Mouse (Mus musculus) lung, adult 2 months (tissue): ENCODE measurements at regions not wholly inside any gene's neighbourhood (a gene's known extent, or its start where the extent isn't known, plus 50 kb on each side); places are given as distances from the start of the nearest gene placed in this dataset.

Source experiments
- DNase-seq: peaks from one replicate; pipeline ENCODE4 v3.0.0; 2022
- H3K4me1 ChIP-seq: fragments of 200-500 bp; 2 replicates; pipeline ENCODE4 v1.6.1; 2011; ENCODE audit warnings: low read length; ENCODE audit not compliant: control insufficient read depth, insufficient read depth
- H3K4me3 ChIP-seq: fragments of 200-500 bp; replicated peaks from 2 replicates; pipeline ENCODE3; 2011; ENCODE audit warnings: low read depth, mild to moderate bottlenecking, control low read depth, low read length; ENCODE audit errors: extremely low read depth
- CTCF ChIP-seq: fragments of 200-500 bp; IDR thresholded peaks from 2 replicates; pipeline ENCODE4 v1.5.1; 2011; ENCODE audit warnings: mild to moderate bottlenecking, low read length, control low read depth; ENCODE audit not compliant: insufficient read depth
- POLR2A ChIP-seq: fragments of 200-500 bp; IDR thresholded peaks from 2 replicates; pipeline ENCODE4 v1.6.1; 2011; ENCODE audit warnings: low read depth, mild to moderate bottlenecking, control low read depth, low read length, borderline replicate concordance; ENCODE audit errors: extremely low read depth
- WGBS: fragments of 180-500 bp; shearing (Covaris S2); methylation state at CpG from one replicate; pipeline ENCODE4 v1.1.7; 2018; 5-methylcytosine and 5-hydroxymethylcytosine counted together

- 68% methylated on average over 3 of the region's 3 CpGs for WGBS
- H3K4me1 ChIP-seq, result no peaks in the 10 kb centered on the region
- H3K4me3 ChIP-seq, result no peak overlapping the region
- no peak for TF ChIP-seq POLR2A
- TF ChIP-seq CTCF, result no peak
- DNase-seq, result no peak
These were observed 88.7 kb upstream of the Smim23 start for GRCm38 (mm10) chr11:32913071-32913470.

GRCm38 (mm10) chr11:32911791-32912190 lies 87.4 kb upstream of the Smim23 start:
- Histone ChIP-seq H3K4me1 (no peaks in the 10 kb centered on the region; the same call in 1 of the 2 replicates), H3K4me3 (no peak overlapping the region)
- TF ChIP-seq CTCF (no peak), POLR2A (no peak)
- no peak for DNase-seq
- WGBS, result 77% methylated on average over 4 of the region's 4 CpGs

DNA sequence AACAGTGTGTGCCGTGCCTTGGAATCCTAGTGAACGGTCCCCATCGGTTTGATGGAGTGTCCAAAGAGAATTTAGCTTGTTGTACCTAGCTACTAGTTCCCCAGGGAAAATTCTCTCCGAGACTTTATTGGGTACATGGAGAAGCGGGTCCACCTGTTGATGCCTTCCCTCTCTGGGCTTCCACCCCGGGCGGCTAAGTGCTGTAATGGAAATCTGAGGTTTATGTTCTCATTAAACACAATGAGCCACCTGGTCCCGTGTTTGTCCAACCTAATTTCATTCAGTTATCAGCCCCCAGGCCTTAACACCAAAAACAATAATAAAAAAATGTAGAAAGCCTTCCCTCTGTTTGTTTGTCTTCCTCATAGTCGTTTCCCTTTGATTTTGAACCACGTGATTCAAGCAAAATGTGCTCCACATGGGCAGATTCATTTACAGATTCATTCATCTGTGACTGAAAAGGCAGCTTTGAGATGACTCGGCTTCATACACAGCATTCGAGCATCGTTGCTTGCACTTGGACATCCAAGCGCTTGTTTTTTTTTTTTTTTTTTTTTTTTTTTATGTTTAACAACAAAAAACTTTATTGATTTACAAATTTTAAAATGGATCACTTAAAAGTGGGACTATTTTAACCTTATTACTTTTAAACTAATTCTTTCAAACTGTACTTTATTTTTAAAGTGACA lies 84.5 kb upstream of the Smim23 start:
- no peak for TF ChIP-seq CTCF
- WGBS, result 77% methylated on average over 14 of the region's 14 CpGs
- no peak overlapping the region for H3K4me3 ChIP-seq
- DNase-seq, result no peak
- no peaks in the 10 kb centered on the region; the same call in 1 of the 2 replicates for H3K4me1 ChIP-seq

GRCm38 (mm10) chr11:32907520-32908233 lies 83.3 kb upstream of the Smim23 start:
- no peak for DNase-seq
- Histone ChIP-seq H3K4me3 (no peak overlapping the region), H3K4me1 (no peaks in the 10 kb centered on the region; the same call in 1 of the 2 replicates)
- 23% methylated on average over 10 of the region's 10 CpGs for WGBS
- TF ChIP-seq POLR2A, result no peak
- no peak for TF ChIP-seq CTCF

- TF ChIP-seq POLR2A (no peak), CTCF (no peak)
- DNase-seq, result no peak
These were observed 79.6 kb upstream of the Smim23 start for GRCm38 (mm10) chr11:32903970-32904369.

GRCm38 (mm10) chr11:32903389-32903788 lies 79.0 kb upstream of the Smim23 start:
- no peak for DNase-seq
- no peak overlapping the region for H3K4me3 ChIP-seq
- TF ChIP-seq POLR2A, result no peak
- no peak for TF ChIP-seq CTCF
- H3K4me1 ChIP-seq, result no peaks in the 10 kb centered on the region; the same call in 1 of the 2 replicates
- WGBS, result 56% methylated on average over 3 of the region's 3 CpGs

More at GRCm38 (mm10) chr11:32903970-32904369, 79.6 kb upstream of the Smim23 start:
- Histone ChIP-seq H3K4me3 (no peak overlapping the region), H3K4me1 (no peaks in the 10 kb centered on the region; the same call in 1 of the 2 replicates)

GRCm38 (mm10) chr11:32902923-32903322 lies 78.5 kb upstream of the Smim23 start:
- Histone ChIP-seq H3K4me3 (no peak overlapping the region), H3K4me1 (no peaks in the 10 kb centered on the region; the same call in 1 of the 2 replicates)
- DNase-seq, result no peak
- 38% methylated on average over 8 of the region's 10 CpGs for WGBS
- TF ChIP-seq POLR2A, result no peak
- TF ChIP-seq CTCF, result no peak

GRCm38 (mm10) chr11:32900437-32900836 lies 76.0 kb upstream of the Smim23 start:
- 81% methylated on average over 6 of the region's 6 CpGs for WGBS
- H3K4me1 ChIP-seq, result no peaks in the 10 kb centered on the region
- TF ChIP-seq CTCF, result no peak
- TF ChIP-seq POLR2A, result no peak
- H3K4me3 ChIP-seq, result no peak overlapping the region
- no peak for DNase-seq

DNA sequence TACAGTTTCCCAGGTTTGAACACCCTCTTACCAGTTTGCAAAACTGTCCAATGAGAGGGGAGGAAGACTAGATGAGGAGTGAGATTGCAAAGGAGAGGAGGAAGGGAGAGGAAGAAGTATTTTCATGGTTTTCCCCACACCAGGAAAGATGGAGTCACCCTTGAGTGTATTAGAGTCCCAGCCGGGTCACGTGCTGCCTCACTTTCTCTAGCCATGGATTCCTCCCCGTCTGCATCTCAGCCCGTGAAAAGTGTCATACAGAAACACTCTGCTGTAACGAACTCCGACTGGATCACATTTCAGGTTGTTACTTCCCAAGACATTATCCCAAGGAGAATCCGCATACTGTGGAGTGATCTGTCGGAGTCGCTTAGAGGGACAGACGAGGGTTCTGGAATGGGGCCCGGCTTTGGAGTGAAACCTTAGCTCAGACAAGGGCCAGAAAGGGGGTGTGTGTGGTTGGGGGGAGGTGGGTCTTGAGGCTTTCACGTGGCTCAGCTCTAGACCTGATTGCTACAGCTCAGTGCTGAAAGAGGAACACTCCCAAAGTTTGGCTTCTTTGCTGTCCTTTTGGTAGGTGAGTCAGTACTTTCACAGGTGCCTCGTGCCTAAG lies 75.3 kb upstream of the Smim23 start:
- Histone ChIP-seq H3K4me1 (no peaks in the 10 kb centered on the region), H3K4me3 (no peak overlapping the region)
- no peak for TF ChIP-seq POLR2A
- TF ChIP-seq CTCF, result no peak
- WGBS, result 48% methylated on average over 13 of the region's 13 CpGs
- no peak for DNase-seq
